Mouse (Mus musculus) kidney, adult 18-20 months (tissue): ENCODE results near the gene Nedd8.

Source experiments
- DNase-seq: peaks from one replicate; pipeline ENCODE4 v3.0.0; 2021

Gene Nedd8

DNA sequence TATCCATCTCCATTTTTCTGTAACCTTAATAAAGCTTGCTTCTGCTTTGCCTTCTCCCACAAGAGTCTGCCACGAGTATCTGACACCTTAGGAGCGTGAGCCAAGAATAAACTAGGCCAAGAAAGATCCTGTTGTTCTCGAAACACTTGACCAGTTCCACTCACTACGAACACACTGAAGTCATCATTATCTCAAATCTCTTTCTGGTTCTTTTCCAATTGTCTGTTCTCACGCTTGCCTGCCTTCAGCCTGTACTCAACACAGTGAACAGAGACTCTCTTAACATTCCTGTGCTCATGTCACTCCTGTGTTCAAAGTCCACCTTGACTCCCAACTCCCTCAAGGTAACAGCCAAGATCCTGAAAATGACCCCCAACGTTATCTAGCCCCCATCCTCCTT, 58.6 kb downstream of the Nedd8 start:
- no peak for DNase-seq
